Mouse (Mus musculus): ENCODE measurements around the gene 1110051M20Rik.
"Not testable (repeated sequence)": the region's sequence is repeated elsewhere in the genome, so short reads cannot be mapped to it uniquely, and the experiment has no call there.

1110051M20Rik gene

GRCm38 (mm10) chr2:91444286-91444892 is at the start of gene 1110051M20Rik:
Gene 1110051M20Rik, minus strand, starts transcription at chr2:91444704.
- peak; percentile 85 for DNase-seq

- no peak for DNase-seq
Observed at GRCm38 (mm10) chr2:91493981-91494380, 49.5 kb upstream of the 1110051M20Rik start.

- no peak for DNase-seq
Observed at GRCm38 (mm10) chr2:91492071-91492635, 47.6 kb upstream of the 1110051M20Rik start.

GRCm38 (mm10) chr2:91487295-91487694 is 42.8 kb upstream of the 1110051M20Rik start:
- DNase-seq, result not testable (repeated sequence)

GRCm38 (mm10) chr2:91485256-91485655 is 40.8 kb upstream of the 1110051M20Rik start:
- DNase-seq, result no peak

- DNase-seq, result no peak
Observed at GRCm38 (mm10) chr2:91484698-91485097, 40.2 kb upstream of the 1110051M20Rik start.

GRCm38 (mm10) chr2:91480805-91481514 is 36.5 kb upstream of the 1110051M20Rik start:
- DNase-seq, result peak; percentile 37

GRCm38 (mm10) chr2:91480399-91480801 is 35.9 kb upstream of the 1110051M20Rik start:
- DNase-seq, result no peak

GRCm38 (mm10) chr2:91476841-91477240 is 32.3 kb upstream of the 1110051M20Rik start:
- DNase-seq, result no peak

GRCm38 (mm10) chr2:91476251-91476661 is 31.8 kb upstream of the 1110051M20Rik start:
- DNase-seq, result no peak

- DNase-seq, result no peak
Observed at GRCm38 (mm10) chr2:91475791-91476190, 31.3 kb upstream of the 1110051M20Rik start.

GRCm38 (mm10) chr2:91474358-91474757 is 29.9 kb upstream of the 1110051M20Rik start:
- DNase-seq, result no peak

GRCm38 (mm10) chr2:91470055-91470647 is 25.6 kb upstream of the 1110051M20Rik start:
- DNase-seq, result peak; percentile 46

GRCm38 (mm10) chr2:91467613-91468012 is 23.1 kb upstream of the 1110051M20Rik start:
- no peak for DNase-seq

- DNase-seq, result no peak
Observed at GRCm38 (mm10) chr2:91465934-91466333, 21.4 kb upstream of the 1110051M20Rik start.

- DNase-seq, result no peak
Observed at GRCm38 (mm10) chr2:91462681-91463080, 18.2 kb upstream of the 1110051M20Rik start.

GRCm38 (mm10) chr2:91462196-91462595 is 17.7 kb upstream of the 1110051M20Rik start:
- no peak for DNase-seq

- no peak for DNase-seq
Observed at GRCm38 (mm10) chr2:91461341-91461740, 16.8 kb upstream of the 1110051M20Rik start.

GRCm38 (mm10) chr2:91460771-91461170 is 16.3 kb upstream of the 1110051M20Rik start:
- DNase-seq, result no peak

- DNase-seq, result no peak
Observed at GRCm38 (mm10) chr2:91460076-91460475, 15.6 kb upstream of the 1110051M20Rik start.

GRCm38 (mm10) chr2:91458673-91459391 is 14.3 kb upstream of the 1110051M20Rik start:
- DNase-seq, result peak; percentile 29

GRCm38 (mm10) chr2:91458252-91458672 is 13.8 kb upstream of the 1110051M20Rik start:
- peak; percentile 37 for DNase-seq
